Mouse (Mus musculus) midbrain, embryonic 14.5 days (tissue): ENCODE measurements around the gene Rfx7. TPM values are rescaled to one million over a fixed set of nuclear protein-coding genes. Genes with fewer than 3 reads are reported as not detected.
A peak's percentile ranks its signal among the peaks of the same experiment; 100 is the strongest.

Experiments used
- ATAC-seq: fragments of 200-750 bp; cut with Nextera tagmentation; 2 replicates; pipeline ENCODE4 v1.8.0; 2017; ENCODE audit warnings: moderate number of reproducible peaks, moderate library complexity; ENCODE audit not compliant: low FRiP score, low TSS enrichment
- DNase-seq: peaks from one replicate; pipeline ENCODE4 v3.0.0-alpha.2; 2015
- H3K27ac ChIP-seq: fragments of 300-500 bp; sonication (generic); replicated peaks from 2 replicates; pipeline ENCODE4 v1.5.1; 2014; ENCODE audit warnings: mild to moderate bottlenecking, low read depth, low read length, moderate library complexity
- H3K27me3 ChIP-seq: fragments of 300-500 bp; sonication (generic); 2 replicates; pipeline ENCODE4 v1.6.1; 2014; ENCODE audit warnings: low read length, control low read depth, mixed read lengths; ENCODE audit not compliant: control insufficient read depth, insufficient read depth
- H3K36me3 ChIP-seq: fragments of 300-500 bp; sonication (generic); 2 replicates; pipeline ENCODE4 v1.6.1; 2014; ENCODE audit warnings: low read length, control low read depth; ENCODE audit not compliant: control insufficient read depth, insufficient read depth
- H3K4me1 ChIP-seq: fragments of 300-500 bp; sonication (generic); 2 replicates; pipeline ENCODE4 v1.6.1; 2014; ENCODE audit warnings: mild to moderate bottlenecking, antibody characterized with exemption, low read length, control low read depth; ENCODE audit not compliant: control insufficient read depth, insufficient read depth
- H3K4me2 ChIP-seq: fragments of 300-500 bp; sonication (generic); 2 replicates; pipeline ENCODE4 v1.6.1; 2014; ENCODE audit warnings: mild to moderate bottlenecking, low read length, moderate library complexity
- H3K4me3 ChIP-seq: fragments of 300-500 bp; sonication (generic); replicated peaks from 2 replicates; pipeline ENCODE4 v1.5.1; 2014; ENCODE audit warnings: low read depth, low read length
- H3K9ac ChIP-seq: fragments of 300-500 bp; sonication (generic); replicated peaks from 2 replicates; pipeline ENCODE4 v1.6.1; 2014; ENCODE audit warnings: mild to moderate bottlenecking, low read length, moderate library complexity
- H3K9me3 ChIP-seq: fragments of 300-500 bp; sonication (generic); 2 replicates; pipeline ENCODE4 v1.6.1; 2016; ENCODE audit warnings: low read length, control low read depth, mixed read lengths; ENCODE audit not compliant: control insufficient read depth
- WGBS: fragments of 180-500 bp; shearing (Covaris S2); extraction: QIAGEN DNeasy Blood & Tissue Kit; methylation state at CpG from one replicate; pipeline ENCODE4 v1.1.7; 2014; 5-methylcytosine and 5-hydroxymethylcytosine counted together
- polyA plus RNA-seq: library from polyadenylated mRNA; unstranded; fragments of >200 nt; fragmentation: Nextera tagmentation; extraction: Ambion mirVana; gene quantifications from 2 replicates; pipeline ENCODE4 v1.2.1, GENCODE M21; 2014

The Rfx7 gene
- polyA plus RNA-seq, 1 experiment from 2014 or later = 29.3 TPM

DNA sequence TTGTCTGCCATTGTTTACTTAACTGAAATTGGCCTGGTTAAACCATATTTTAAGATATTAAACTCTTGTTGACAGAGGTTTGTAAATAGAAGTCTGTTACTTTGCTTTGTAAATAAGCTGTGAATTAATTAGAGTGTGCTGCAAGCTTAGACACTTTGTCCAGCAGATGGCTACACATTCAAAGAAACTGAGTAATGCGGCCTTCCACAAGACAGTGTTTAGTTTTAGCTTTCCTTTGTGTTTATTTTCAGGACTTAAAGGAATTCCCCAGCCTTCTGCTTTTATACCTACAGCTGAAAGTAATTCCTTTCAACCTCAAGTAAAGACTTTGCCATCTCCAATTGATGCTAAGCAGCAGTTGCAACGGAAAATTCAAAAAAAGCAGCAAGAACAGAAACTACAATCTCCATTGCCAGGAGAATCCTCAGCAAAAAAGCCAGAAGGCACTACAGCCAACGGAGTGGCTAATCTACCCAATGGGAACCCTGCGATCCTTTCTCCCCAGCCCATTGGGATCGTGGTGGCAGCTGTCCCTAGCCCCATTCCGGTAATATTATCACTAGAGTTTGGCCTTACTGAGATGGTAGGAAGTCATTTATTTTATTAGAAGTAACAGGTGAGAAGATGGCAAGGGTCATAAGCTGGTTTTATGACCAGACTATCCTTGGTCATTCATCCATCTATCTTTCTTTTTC lies 82.9 kb downstream of the Rfx7 start:
- peak; percentile 70 for DNase-seq
- Histone ChIP-seq H3K4me3 (no peak overlapping the region), H3K27ac (no peak overlapping the region), H3K4me1 (no peaks in the 10 kb centered on the region), H3K27me3 (no peaks in the 10 kb centered on the region), H3K9me3 (no peaks in the 10 kb centered on the region), H3K36me3 (peaks cover 58% of the 10 kb centered on the region), H3K4me2 (no peak overlapping the region), H3K9ac (no peak overlapping the region)
- ATAC-seq = no peak
- 69% methylated on average over 6 of the region's 6 CpGs for WGBS

- no peak overlapping the region for H3K4me3 ChIP-seq
- no peak overlapping the region for H3K4me2 ChIP-seq
- no peaks in the 10 kb centered on the region for H3K4me1 ChIP-seq
- H3K27me3 ChIP-seq = no peaks in the 10 kb centered on the region
- peaks cover 50% of the 10 kb centered on the region for H3K36me3 ChIP-seq
- no peak for ATAC-seq
- no peak overlapping the region for H3K9ac ChIP-seq
- 86% methylated on average over 3 of the region's 3 CpGs for WGBS
- no peak for DNase-seq
- H3K27ac ChIP-seq = no peak overlapping the region
- no peaks in the 10 kb centered on the region for H3K9me3 ChIP-seq
Measured at GRCm38 (mm10) chr9:72618037-72618436, 86.0 kb downstream of the Rfx7 start.

GRCm38 (mm10) chr9:72623605-72624004 lies 91.6 kb downstream of the Rfx7 start:
- peaks cover 25% of the 10 kb centered on the region for H3K36me3 ChIP-seq
- no peak overlapping the region for H3K4me2 ChIP-seq
- peaks cover 4% of the 10 kb centered on the region; the same call in 1 of the 2 replicates for H3K4me1 ChIP-seq
- DNase-seq (no peak), ATAC-seq (no peak)
- H3K27me3 ChIP-seq = no peaks in the 10 kb centered on the region
- no peak overlapping the region for H3K27ac ChIP-seq
- no peak overlapping the region for H3K4me3 ChIP-seq
- no peak overlapping the region for H3K9ac ChIP-seq
- 90% methylated on average over 1 of the region's 1 CpGs for WGBS
- H3K9me3 ChIP-seq = no peaks in the 10 kb centered on the region

GRCm38 (mm10) chr9:72627598-72627997 lies 95.6 kb downstream of the Rfx7 start:
- Histone ChIP-seq H3K27me3 (no peaks in the 10 kb centered on the region), H3K9ac (no peak overlapping the region), H3K4me1 (peaks cover 4% of the 10 kb centered on the region; the same call in 1 of the 2 replicates), H3K4me2 (no peak overlapping the region), H3K27ac (no peak overlapping the region), H3K4me3 (no peak overlapping the region), H3K9me3 (no peaks in the 10 kb centered on the region), H3K36me3 (0 out of 2 replicates have a peak, but pooled peaks cover 8% of the 10 kb centered on the region)
- no peak for ATAC-seq
- DNase-seq = no peak
- WGBS = 27% methylated on average over 1 of the region's 1 CpGs

- WGBS = 24% methylated on average over 2 of the region's 2 CpGs
- no peak overlapping the region for H3K4me3 ChIP-seq
- no peak overlapping the region for H3K9ac ChIP-seq
- ATAC-seq (no peak), DNase-seq (peak; percentile 66)
- H3K4me2 ChIP-seq = no peak overlapping the region
- no peak overlapping the region for H3K27ac ChIP-seq
- peaks cover 4% of the 10 kb centered on the region; the same call in 1 of the 2 replicates for H3K4me1 ChIP-seq
- 0 out of 2 replicates have a peak, but pooled peaks cover 7% of the 10 kb centered on the region for H3K36me3 ChIP-seq
- H3K27me3 ChIP-seq = no peaks in the 10 kb centered on the region
- H3K9me3 ChIP-seq = no peaks in the 10 kb centered on the region
Measured at GRCm38 (mm10) chr9:72628591-72628990, 96.6 kb downstream of the Rfx7 start.

- H3K9ac ChIP-seq = no peak overlapping the region
- no peaks in the 10 kb centered on the region for H3K36me3 ChIP-seq
- H3K4me2 ChIP-seq = no peak overlapping the region
- H3K4me3 ChIP-seq = no peak overlapping the region
- H3K27me3 ChIP-seq = no peaks in the 10 kb centered on the region
- no peak overlapping the region for H3K27ac ChIP-seq
- H3K4me1 ChIP-seq = peaks cover 4% of the 10 kb centered on the region; the same call in 1 of the 2 replicates
- H3K9me3 ChIP-seq = no peaks in the 10 kb centered on the region
- WGBS = 63% methylated on average over 1 of the region's 1 CpGs
- no peak for DNase-seq
- ATAC-seq = no peak
Measured at GRCm38 (mm10) chr9:72632198-72632597, 100.2 kb downstream of the Rfx7 start.

GRCm38 (mm10) chr9:72635134-72635533 lies 103.1 kb downstream of the Rfx7 start:
- no peak for ATAC-seq
- H3K9me3 ChIP-seq = no peaks in the 10 kb centered on the region
- peak; percentile 85 for DNase-seq

DNA sequence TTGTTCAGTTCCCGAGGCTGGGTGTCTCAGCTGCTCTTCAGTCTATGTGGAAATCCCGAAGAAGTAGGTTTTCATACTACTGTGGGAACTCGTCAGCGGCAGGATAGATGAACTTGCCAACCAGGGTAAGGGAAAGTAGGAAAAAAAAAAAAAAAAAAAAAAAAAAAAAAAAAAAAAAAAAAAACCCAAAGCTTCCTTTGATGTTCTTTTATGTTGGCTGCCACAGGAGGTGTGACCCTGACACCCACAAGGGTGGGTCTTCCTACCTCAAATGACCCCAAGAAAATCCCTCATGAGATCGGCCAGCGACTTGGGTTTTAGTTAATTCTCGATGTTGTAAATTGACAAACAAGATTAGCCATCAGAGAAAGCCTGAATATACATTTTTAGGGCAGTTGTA lies 104.5 kb downstream of the Rfx7 start:
- Histone ChIP-seq H3K9ac (no peak overlapping the region), H3K27ac (no peak overlapping the region), H3K36me3 (no peaks in the 10 kb centered on the region), H3K9me3 (no peaks in the 10 kb centered on the region), H3K4me2 (no peak overlapping the region), H3K4me1 (peaks cover 20% of the 10 kb centered on the region), H3K27me3 (no peaks in the 10 kb centered on the region), H3K4me3 (no peak overlapping the region)
- 91% methylated on average over 7 of the region's 7 CpGs for whole genome bisulfite sequencing
- DNase-seq (no peak), ATAC-seq (no peak)

More at GRCm38 (mm10) chr9:72635134-72635533, 103.1 kb downstream of the Rfx7 start:
- Histone ChIP-seq H3K27me3 (no peaks in the 10 kb centered on the region), H3K9ac (no peak overlapping the region), H3K4me1 (peaks cover 7% of the 10 kb centered on the region), H3K27ac (no peak overlapping the region), H3K4me2 (no peak overlapping the region), H3K36me3 (no peaks in the 10 kb centered on the region), H3K4me3 (no peak overlapping the region)

DNA sequence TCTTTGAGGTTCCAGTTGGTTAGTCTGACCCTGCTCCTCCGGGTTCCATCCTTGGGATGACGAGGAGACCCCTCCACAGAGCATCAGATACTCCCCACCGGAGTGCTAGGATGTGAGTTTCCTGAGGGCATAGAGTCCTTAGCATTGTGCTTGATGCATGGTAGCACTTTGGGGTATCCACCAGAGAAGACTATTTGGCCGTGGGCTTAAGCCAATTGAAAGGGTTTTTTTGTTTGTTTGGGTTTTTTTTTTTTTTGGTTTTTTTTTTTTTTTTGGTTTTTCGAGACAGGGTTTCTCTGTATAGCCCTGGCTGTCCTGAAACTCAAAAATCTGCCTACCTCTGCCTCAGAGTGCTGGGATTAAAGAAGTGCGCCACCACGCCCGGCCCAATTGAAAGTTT lies 105.2 kb downstream of the Rfx7 start:
- ATAC-seq = no peak
- H3K36me3 ChIP-seq = no peaks in the 10 kb centered on the region

More for the DNA sequence above, 105.2 kb downstream of the Rfx7 start:
- DNase-seq = no peak
- Histone ChIP-seq H3K4me2 (no peak overlapping the region), H3K9ac (no peak overlapping the region), H3K27ac (no peak overlapping the region), H3K27me3 (no peaks in the 10 kb centered on the region), H3K4me1 (peaks cover 20% of the 10 kb centered on the region), H3K9me3 (no peaks in the 10 kb centered on the region), H3K4me3 (no peak overlapping the region)
- WGBS = 84% methylated on average over 8 of the region's 8 CpGs
